Mouse (Mus musculus) CD4-positive, CD25-positive, alpha-beta regulatory T cell, adult 4 months (primary cell): Measurements from ENCODE around the gene Arfgap2. TPM values are rescaled to one million over a fixed set of nuclear protein-coding genes. Genes with fewer than 3 reads are reported as not detected.

Experiments used
- ATAC-seq: one replicate; pipeline ENCODE4 v1.8.0; 2017
- polyA plus RNA-seq, 2 experiments: library from polyadenylated mRNA; unstranded; fragments of 100-300 nt; shearing (Covaris generic); gene quantifications; one replicate each; pipeline ENCODE4 v1.2.1; 2017

Arfgap2 gene
- polyA plus RNA-seq, 2 experiments from 2014 or later, result 87.2 to 143 TPM

GRCm38 (mm10) chr2:91259493-91259892, 5.3 kb upstream of the Arfgap2 start:
- no peak for ATAC-seq

- no peak for ATAC-seq
Measured at GRCm38 (mm10) chr2:91263692-91264660, 798 bp upstream of the Arfgap2 start.

GRCm38 (mm10) chr2:91268042-91268441, 3.3 kb downstream of the Arfgap2 start:
- no peak for ATAC-seq

- no peak for ATAC-seq
Measured at GRCm38 (mm10) chr2:91268706-91269105, 3.9 kb downstream of the Arfgap2 start.

- no peak for ATAC-seq
Measured at GRCm38 (mm10) chr2:91269687-91270133, 4.9 kb downstream of the Arfgap2 start.

GRCm38 (mm10) chr2:91278749-91279371, 14.1 kb downstream of the Arfgap2 start:
- no peak for ATAC-seq

GRCm38 (mm10) chr2:91279372-91279755, 14.6 kb downstream of the Arfgap2 start:
- no peak for ATAC-seq

- ATAC-seq, result no peak
Measured at GRCm38 (mm10) chr2:91281366-91281765, 16.6 kb downstream of the Arfgap2 start.

- no peak for ATAC-seq
Measured at GRCm38 (mm10) chr2:91283972-91284371, 19.2 kb downstream of the Arfgap2 start.

- no peak for ATAC-seq
Measured at GRCm38 (mm10) chr2:91284375-91285199, 19.8 kb downstream of the Arfgap2 start.

- peak; percentile 37 for ATAC-seq
Measured at GRCm38 (mm10) chr2:91285885-91286505, 21.2 kb downstream of the Arfgap2 start.

GRCm38 (mm10) chr2:91287563-91287962, 22.8 kb downstream of the Arfgap2 start:
- ATAC-seq, result no peak

- ATAC-seq, result no peak
Measured at GRCm38 (mm10) chr2:91291197-91292007, 26.6 kb downstream of the Arfgap2 start.

GRCm38 (mm10) chr2:91294226-91294625, 29.5 kb downstream of the Arfgap2 start:
- ATAC-seq, result no peak

GRCm38 (mm10) chr2:91295895-91296294, 31.1 kb downstream of the Arfgap2 start:
- no peak for ATAC-seq

- ATAC-seq, result no peak
Measured at GRCm38 (mm10) chr2:91299156-91299555, 34.4 kb downstream of the Arfgap2 start.

GRCm38 (mm10) chr2:91300784-91301183, 36.0 kb downstream of the Arfgap2 start:
- ATAC-seq, result no peak

GRCm38 (mm10) chr2:91301836-91302235, 37.1 kb downstream of the Arfgap2 start:
- no peak for ATAC-seq

GRCm38 (mm10) chr2:91302845-91303244, 38.1 kb downstream of the Arfgap2 start:
- no peak for ATAC-seq

- no peak for ATAC-seq
Measured at GRCm38 (mm10) chr2:91305926-91306325, 41.2 kb downstream of the Arfgap2 start.

- no peak for ATAC-seq
Measured at GRCm38 (mm10) chr2:91306589-91306988, 41.8 kb downstream of the Arfgap2 start.
